Mouse (Mus musculus) embryonic stem cell, embryonic (primary cell): ENCODE data around the gene St8sia1.

Experiments
- CTCF ChIA-PET, 4 experiments: fragments of 300-600 bp in 2 of 4; fragments of 350-600 bp in 2 of 4; sonication (Branson Sonifier 250); formaldehyde crosslinking; loops; one replicate each; lab custom pipeline; 2022; ENCODE audit warnings: inconsistent platforms in 2 of 4; lab: Charles Lee
- POLR2A ChIA-PET, 4 experiments: fragments of 300-600 bp in 2 of 4; fragments of 350-600 bp in 2 of 4; sonication (Branson Sonifier 250); formaldehyde crosslinking; loops; one replicate each; lab custom pipeline; 2022; ENCODE audit warnings: antibody characterized with exemption in 4 of 4, inconsistent platforms in 1 of 4; lab: Charles Lee

St8sia1 gene

GRCm38 (mm10) chr6:142956556-142956955 is 7.7 kb downstream of the St8sia1 start:
- ChIA-PET CTCF (interaction anchor here in 2 of 4 experiments (0.7 to 1.3 kb wide), 3 partner anchors 13 to 219 kb away, joined by 3 to 4 read pairs (median 3); no protein-coding TSS in a partner anchor), POLR2A (interaction anchor here in 1 of 4 experiments (0.7 kb wide), 1 partner anchor 1059 kb away, joined by 3 read pairs; no protein-coding TSS in a partner anchor)

- POLR2A ChIA-PET, result interaction anchor here in 2 of 4 experiments (0.7 to 1.0 kb wide), 3 partner anchors 10 to 121 kb away, joined by 3 read pairs; no protein-coding TSS in a partner anchor
These were observed 9.0 kb downstream of the St8sia1 start for GRCm38 (mm10) chr6:142955281-142955680.

GRCm38 (mm10) chr6:142953189-142953588 is 11.1 kb downstream of the St8sia1 start:
- ChIA-PET POLR2A (interaction anchor here in 2 of 4 experiments (0.6 to 5.5 kb wide), 5 partner anchors 9 to 442 kb away, joined by 3 to 32 read pairs (median 4); no protein-coding TSS in a partner anchor), CTCF (interaction anchor here in 1 of 4 experiments (0.6 kb wide), 1 partner anchor 176 kb away, joined by 5 read pairs; no protein-coding TSS in a partner anchor)

More at GRCm38 (mm10) chr6:142955281-142955680, 9.0 kb downstream of the St8sia1 start:
- CTCF ChIA-PET, result no interaction called here

GRCm38 (mm10) chr6:142952361-142952954 is 11.8 kb downstream of the St8sia1 start:
- ChIA-PET POLR2A (interaction anchor here in 3 of 4 experiments (0.6 to 5.5 kb wide), 5 partner anchors 10 to 441 kb away, joined by 3 to 32 read pairs (median 4); no protein-coding TSS in a partner anchor), CTCF (interaction anchor here in 3 of 4 experiments (0.5 to 0.6 kb wide), 3 partner anchors 11 to 175 kb away, joined by 3 to 5 read pairs (median 3); no protein-coding TSS in a partner anchor)

- POLR2A ChIA-PET, result interaction anchor here in 3 of 4 experiments (0.6 to 5.5 kb wide), 4 partner anchors 10 to 210 kb away, joined by 3 to 32 read pairs (median 4); no protein-coding TSS in a partner anchor
- CTCF ChIA-PET, result interaction anchor here in 1 of 4 experiments (0.5 kb wide), 1 partner anchor 40 kb away, joined by 3 read pairs; no protein-coding TSS in a partner anchor
These were observed 12.5 kb downstream of the St8sia1 start for GRCm38 (mm10) chr6:142951564-142952308.

GRCm38 (mm10) chr6:142950354-142950753 is 13.9 kb downstream of the St8sia1 start:
- CTCF ChIA-PET, result interaction anchor here in 2 of 4 experiments (0.6 to 1.0 kb wide), 2 partner anchors 18 to 73 kb away, joined by 3 to 4 read pairs; no protein-coding TSS in a partner anchor

GRCm38 (mm10) chr6:142948955-142949357 is 15.3 kb downstream of the St8sia1 start:
- CTCF ChIA-PET, result no interaction called here
- POLR2A ChIA-PET, result interaction anchor here in 1 of 4 experiments (1.3 kb wide), 1 partner anchor 10 kb away, joined by 3 read pairs; no protein-coding TSS in a partner anchor

More at GRCm38 (mm10) chr6:142950354-142950753, 13.9 kb downstream of the St8sia1 start:
- POLR2A ChIA-PET, result interaction anchor here in 1 of 4 experiments (5.5 kb wide), 1 partner anchor 12 kb away, joined by 32 read pairs; no protein-coding TSS in a partner anchor

GRCm38 (mm10) chr6:142947029-142947428 is 17.2 kb downstream of the St8sia1 start:
- ChIA-PET POLR2A (interaction anchor here in 1 of 4 experiments (0.7 kb wide), 1 partner anchor 16 kb away, joined by 8 read pairs; no protein-coding TSS in a partner anchor), CTCF (no interaction called here)

- POLR2A ChIA-PET, result interaction anchor here in 1 of 4 experiments (0.6 to 0.7 kb wide), 4 partner anchors 9 to 161 kb away, joined by 3 to 12 read pairs (median 6); no protein-coding TSS in a partner anchor
These were observed 18.0 kb downstream of the St8sia1 start for GRCm38 (mm10) chr6:142946069-142946871.

GRCm38 (mm10) chr6:142945461-142945860 is 18.8 kb downstream of the St8sia1 start:
- ChIA-PET POLR2A (interaction anchor here in 2 of 4 experiments (0.6 to 0.7 kb wide), 3 partner anchors 10 to 176 kb away, joined by 3 to 12 read pairs (median 3); no protein-coding TSS in a partner anchor), CTCF (interaction anchor here in 2 of 4 experiments (0.6 to 0.8 kb wide), 3 partner anchors 75 to 202 kb away, joined by 3 to 4 read pairs (median 3); no protein-coding TSS in a partner anchor)

More at GRCm38 (mm10) chr6:142946069-142946871, 18.0 kb downstream of the St8sia1 start:
- CTCF ChIA-PET, result interaction anchor here in 1 of 4 experiments (0.7 kb wide), 1 partner anchor 74 kb away, joined by 3 read pairs; no protein-coding TSS in a partner anchor

GRCm38 (mm10) chr6:142944470-142944869 is 19.8 kb downstream of the St8sia1 start:
- ChIA-PET CTCF (interaction anchor here in 3 of 4 experiments (0.6 to 1.0 kb wide), 3 partner anchors 76 to 369 kb away, joined by 3 to 4 read pairs (median 3); no protein-coding TSS in a partner anchor), POLR2A (no interaction called here)

GRCm38 (mm10) chr6:142943419-142943818 is 20.8 kb downstream of the St8sia1 start:
- ChIA-PET POLR2A (interaction anchor here in 1 of 4 experiments (0.6 to 1.0 kb wide), 2 partner anchors 19 to 41 kb away, joined by 3 to 5 read pairs; no protein-coding TSS in a partner anchor), CTCF (interaction anchor here in 2 of 4 experiments (0.8 to 1.2 kb wide), 2 partner anchors 13 to 22 kb away, joined by 3 to 4 read pairs; no protein-coding TSS in a partner anchor)

- ChIA-PET CTCF (interaction anchor here in 1 of 4 experiments (0.5 kb wide), 1 partner anchor 11 kb away, joined by 3 read pairs; no protein-coding TSS in a partner anchor), POLR2A (no interaction called here)
These were observed 22.5 kb downstream of the St8sia1 start for GRCm38 (mm10) chr6:142941596-142942381.

GRCm38 (mm10) chr6:142941078-142941477 is 23.2 kb downstream of the St8sia1 start:
- ChIA-PET POLR2A (no interaction called here), CTCF (no interaction called here)

- POLR2A ChIA-PET, result no interaction called here
- CTCF ChIA-PET, result no interaction called here
These were observed 25.5 kb downstream of the St8sia1 start for GRCm38 (mm10) chr6:142938549-142939345.

- ChIA-PET CTCF (no interaction called here), POLR2A (no interaction called here)
These were observed 26.2 kb downstream of the St8sia1 start for GRCm38 (mm10) chr6:142938074-142938473.
